Mouse (Mus musculus) brain, embryonic 14.5 days (tissue): ENCODE data around the gene Eef1e1.
A peak's percentile ranks its signal among the peaks of the same experiment; 100 is the strongest.

Experiments used
- CTCF ChIP-seq: fragments of 200-500 bp; IDR thresholded peaks from 2 replicates; pipeline ENCODE4 v1.5.1; 2012; ENCODE audit warnings: inconsistent platforms, mild to moderate bottlenecking, moderate library complexity, borderline replicate concordance; ENCODE audit not compliant: insufficient read depth, insufficient read length; ENCODE audit errors: extremely low read depth
- POLR2A ChIP-seq: fragments of 200-500 bp; IDR thresholded peaks from 2 replicates; pipeline ENCODE4 v1.6.1; 2012; ENCODE audit warnings: mild to moderate bottlenecking, inconsistent platforms, borderline replicate concordance; ENCODE audit not compliant: poor library complexity, insufficient read depth, insufficient read length, severe bottlenecking; ENCODE audit errors: extremely low read depth

DNA sequence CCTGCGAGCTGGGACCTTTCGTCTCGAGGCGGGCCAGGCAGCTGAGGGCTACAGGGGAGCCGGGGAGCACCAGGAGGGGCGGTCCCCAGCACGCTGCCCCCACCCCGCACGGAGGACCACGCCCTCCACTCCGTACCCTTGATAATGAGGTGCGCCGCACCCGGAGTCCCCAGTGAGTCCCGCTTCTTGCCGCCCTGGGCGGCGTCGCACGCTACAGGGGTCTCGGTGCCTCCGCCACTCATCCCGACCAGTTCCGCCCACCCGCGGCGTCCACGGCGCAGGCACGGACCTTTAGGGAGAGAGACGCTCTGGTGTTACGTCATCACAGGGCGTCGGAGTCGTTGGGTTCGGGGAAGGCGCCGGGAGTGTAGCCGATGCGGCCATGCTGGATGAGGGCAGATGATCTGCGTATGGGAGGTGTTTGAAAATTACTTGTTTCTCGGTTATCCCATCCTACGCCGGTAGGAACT is 24.0 kb downstream of the Eef1e1 start, which contains the start of gene Bloc1s5:
- TF ChIP-seq POLR2A = 0 out of 2 replicates have a peak, but pooled peaks have one; percentile 39
- TF ChIP-seq CTCF = no peak
